Mouse (Mus musculus) embryonic facial prominence, embryonic 10.5 days (tissue): ENCODE measurements at regions not wholly inside any gene's neighbourhood (a gene's known extent, or its start where the extent isn't known, plus 50 kb on each side); places are given as distances from the start of the nearest gene placed in this dataset.

Source experiments
- DNase-seq: peaks from one replicate; pipeline ENCODE4 v3.0.0-alpha.2; 2017; ENCODE audit warnings: low spot score
- H3K27ac ChIP-seq: fragments of 300-500 bp; sonication (generic); replicated peaks from 2 replicates; pipeline ENCODE4 v1.5.1; 2016; ENCODE audit warnings: mild to moderate bottlenecking
- H3K27me3 ChIP-seq: fragments of 300-500 bp; sonication (generic); replicated peaks from 2 replicates; pipeline ENCODE4 v1.6.1; 2016; ENCODE audit warnings: low read depth, mild to moderate bottlenecking; ENCODE audit not compliant: poor library complexity, severe bottlenecking
- H3K36me3 ChIP-seq: fragments of 300-500 bp; sonication (generic); replicated peaks from 2 replicates; pipeline ENCODE4 v1.6.1; 2016; ENCODE audit warnings: mild to moderate bottlenecking, moderate library complexity
- H3K4me1 ChIP-seq: fragments of 300-500 bp; sonication (generic); 2 replicates; pipeline ENCODE4 v1.6.1; 2016
- H3K4me3 ChIP-seq: fragments of 300-500 bp; sonication (generic); 2 replicates; pipeline ENCODE4 v1.5.1; 2016; ENCODE audit warnings: mild to moderate bottlenecking, moderate library complexity
- H3K9me3 ChIP-seq: fragments of 300-500 bp; sonication (generic); 2 replicates; pipeline ENCODE4 v1.6.1; 2016; ENCODE audit warnings: mild to moderate bottlenecking
- WGBS: fragments of 180-500 bp; shearing (Covaris S2); methylation state at CpG from one replicate; pipeline ENCODE4 v1.1.7; 2016; 5-methylcytosine and 5-hydroxymethylcytosine counted together

DNA sequence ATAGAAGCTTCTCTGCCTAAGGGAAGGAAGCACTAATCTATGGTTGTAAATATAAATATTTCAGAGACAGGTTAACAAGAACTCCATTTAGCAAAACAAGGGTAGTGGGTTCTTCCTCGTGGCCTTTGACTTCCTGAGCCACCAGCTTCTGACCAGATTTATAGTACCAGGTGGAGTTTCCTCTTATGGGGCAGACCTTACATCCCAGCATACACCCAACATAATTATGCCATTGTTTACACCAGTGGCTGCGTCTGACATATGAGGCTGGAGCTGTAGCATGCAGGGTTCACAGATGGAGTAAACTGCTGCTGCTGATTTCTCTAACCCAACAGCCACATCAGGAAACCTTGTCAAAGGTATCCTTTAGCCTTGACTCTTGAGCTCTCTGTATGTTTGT, 75.5 kb downstream of the Trib2 start:
- Histone ChIP-seq H3K9me3 (no peaks in the 10 kb centered on the region), H3K27ac (no peak overlapping the region), H3K36me3 (no peaks in the 10 kb centered on the region), H3K27me3 (no peaks in the 10 kb centered on the region), H3K4me1 (no peaks in the 10 kb centered on the region), H3K4me3 (no peak overlapping the region)
- 60% methylated on average over 2 of the region's 2 CpGs for WGBS
- no peak for DNase-seq

- no peaks in the 10 kb centered on the region for H3K9me3 ChIP-seq
- no peaks in the 10 kb centered on the region for H3K27me3 ChIP-seq
- WGBS = 78% methylated on average over 4 of the region's 4 CpGs
- H3K4me1 ChIP-seq = no peaks in the 10 kb centered on the region
- DNase-seq = no peak
- no peaks in the 10 kb centered on the region for H3K36me3 ChIP-seq
- no peak overlapping the region for H3K4me3 ChIP-seq
- H3K27ac ChIP-seq = no peak overlapping the region
Measured at GRCm38 (mm10) chr12:15738989-15739388, 77.7 kb downstream of the Trib2 start.

GRCm38 (mm10) chr12:15731261-15731660, 85.5 kb downstream of the Trib2 start:
- H3K36me3 ChIP-seq = no peaks in the 10 kb centered on the region
- no peaks in the 10 kb centered on the region for H3K9me3 ChIP-seq
- no peak overlapping the region for H3K4me3 ChIP-seq
- H3K27ac ChIP-seq = no peak overlapping the region
- DNase-seq = peak; percentile 16
- peaks cover 6% of the 10 kb centered on the region; the same call in 1 of the 2 replicates for H3K4me1 ChIP-seq
- H3K27me3 ChIP-seq = no peaks in the 10 kb centered on the region
- 33% methylated on average over 3 of the region's 3 CpGs for WGBS

DNA sequence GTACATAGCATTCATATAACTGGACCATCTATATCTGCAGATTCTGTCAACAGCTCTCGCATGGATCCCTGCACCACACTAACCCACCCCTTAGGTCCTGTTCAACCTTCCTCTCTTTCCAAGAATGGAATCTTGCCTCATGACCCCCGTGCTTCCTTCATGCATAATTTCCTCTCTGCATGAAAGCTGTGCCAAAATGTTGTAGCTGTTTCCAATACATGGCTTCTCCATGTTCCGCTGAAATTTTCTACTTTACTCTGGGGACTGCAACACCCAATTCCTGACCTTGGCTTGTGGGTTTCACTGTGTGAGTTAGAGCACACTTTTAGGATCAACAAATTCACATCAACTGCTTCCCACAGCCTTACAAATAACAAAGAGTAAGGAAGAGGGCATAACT, 87.0 kb downstream of the Trib2 start:
- no peak for DNase-seq
- H3K27me3 ChIP-seq = no peaks in the 10 kb centered on the region

GRCm38 (mm10) chr12:15723529-15723928, 93.2 kb downstream of the Trib2 start:
- no peaks in the 10 kb centered on the region for H3K9me3 ChIP-seq
- H3K36me3 ChIP-seq = no peaks in the 10 kb centered on the region
- WGBS = 63% methylated on average over 6 of the region's 6 CpGs
- H3K4me3 ChIP-seq = no peak overlapping the region
- peaks cover 5% of the 10 kb centered on the region for H3K4me1 ChIP-seq
- no peak overlapping the region for H3K27ac ChIP-seq
- peak; percentile 26 for DNase-seq
- no peaks in the 10 kb centered on the region for H3K27me3 ChIP-seq

More for the DNA sequence above, 87.0 kb downstream of the Trib2 start:
- Histone ChIP-seq H3K27ac (no peak overlapping the region), H3K4me3 (no peak overlapping the region), H3K9me3 (no peaks in the 10 kb centered on the region), H3K36me3 (no peaks in the 10 kb centered on the region), H3K4me1 (peaks cover 6% of the 10 kb centered on the region; the same call in 1 of the 2 replicates)
- 77% methylated on average over 3 of the region's 3 CpGs for WGBS

DNA sequence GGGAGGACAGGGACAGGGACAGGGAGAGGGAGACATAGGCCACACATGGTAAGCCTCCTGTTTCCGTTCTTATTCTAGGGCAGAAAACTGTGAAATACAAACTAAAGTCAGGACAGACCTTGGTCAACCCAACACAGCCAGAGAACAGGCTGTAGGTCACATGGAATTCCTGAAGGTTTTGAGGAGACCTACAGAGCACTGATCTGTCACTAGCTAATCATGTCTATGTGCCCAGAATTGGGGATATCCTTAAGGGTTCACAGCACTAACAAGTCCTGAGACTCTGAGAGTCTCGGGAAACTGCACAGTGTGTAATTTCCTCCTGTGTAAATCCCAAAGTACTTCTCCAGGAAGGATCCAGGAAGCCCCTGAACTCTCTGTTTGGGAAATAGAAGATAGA, 94.6 kb downstream of the Trib2 start:
- Histone ChIP-seq H3K9me3 (no peaks in the 10 kb centered on the region), H3K36me3 (no peaks in the 10 kb centered on the region), H3K4me3 (no peak overlapping the region), H3K27me3 (no peaks in the 10 kb centered on the region), H3K4me1 (peaks cover 5% of the 10 kb centered on the region), H3K27ac (no peak overlapping the region; the same call in 1 of the 2 replicates)
- WGBS = 77% methylated on average over 2 of the region's 2 CpGs
- no peak for DNase-seq

DNA sequence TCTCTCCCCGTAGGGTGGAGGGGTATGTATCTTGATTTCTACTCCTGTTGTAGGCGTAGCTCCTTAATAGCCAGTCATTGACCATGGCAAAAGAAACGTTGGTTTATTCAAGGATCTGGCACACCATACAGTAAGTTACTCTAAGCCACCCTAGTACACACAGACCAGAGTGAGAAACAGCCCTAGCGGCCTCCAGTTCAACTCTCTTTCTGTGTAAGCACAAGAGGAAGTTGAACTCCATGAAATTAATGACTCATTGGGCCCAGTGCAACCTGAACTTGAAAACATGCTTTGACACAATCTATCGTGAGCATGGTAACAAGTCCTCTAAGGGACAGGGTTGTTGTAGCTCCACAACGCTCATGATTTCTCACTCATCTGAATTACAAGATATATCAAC, 96.6 kb downstream of the Trib2 start:
- H3K27ac ChIP-seq = no peak overlapping the region
- peaks cover 5% of the 10 kb centered on the region for H3K4me1 ChIP-seq
- no peak overlapping the region for H3K4me3 ChIP-seq
- H3K27me3 ChIP-seq = no peaks in the 10 kb centered on the region
- H3K36me3 ChIP-seq = no peaks in the 10 kb centered on the region
- 84% methylated on average over 6 of the region's 6 CpGs for WGBS
- no peak for DNase-seq
- no peaks in the 10 kb centered on the region for H3K9me3 ChIP-seq

DNA sequence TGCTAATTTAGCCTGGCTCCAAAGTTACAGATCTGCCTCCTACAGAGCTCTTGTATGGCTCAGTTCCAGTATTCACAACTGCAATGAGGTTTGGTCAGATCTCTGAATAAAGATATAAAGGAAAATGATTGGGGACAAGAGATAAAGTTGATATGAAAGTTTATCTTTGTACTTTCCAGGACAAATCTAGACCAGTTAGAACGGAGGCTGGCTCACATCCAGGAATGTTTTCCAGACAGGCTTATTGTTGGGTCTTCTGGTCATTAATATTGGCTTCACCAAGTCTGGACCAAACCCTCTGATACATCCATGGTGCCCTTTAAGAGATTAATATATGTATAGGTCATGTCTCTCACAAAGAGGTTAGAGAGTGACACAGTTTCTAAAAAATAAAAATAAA, 97.9 kb downstream of the Trib2 start:
- WGBS = 87% methylated on average over 1 of the region's 1 CpGs
- Histone ChIP-seq H3K36me3 (no peaks in the 10 kb centered on the region), H3K4me1 (peaks cover 5% of the 10 kb centered on the region), H3K4me3 (no peak overlapping the region), H3K9me3 (no peaks in the 10 kb centered on the region), H3K27me3 (no peaks in the 10 kb centered on the region), H3K27ac (no peak overlapping the region)
- DNase-seq = no peak

DNA sequence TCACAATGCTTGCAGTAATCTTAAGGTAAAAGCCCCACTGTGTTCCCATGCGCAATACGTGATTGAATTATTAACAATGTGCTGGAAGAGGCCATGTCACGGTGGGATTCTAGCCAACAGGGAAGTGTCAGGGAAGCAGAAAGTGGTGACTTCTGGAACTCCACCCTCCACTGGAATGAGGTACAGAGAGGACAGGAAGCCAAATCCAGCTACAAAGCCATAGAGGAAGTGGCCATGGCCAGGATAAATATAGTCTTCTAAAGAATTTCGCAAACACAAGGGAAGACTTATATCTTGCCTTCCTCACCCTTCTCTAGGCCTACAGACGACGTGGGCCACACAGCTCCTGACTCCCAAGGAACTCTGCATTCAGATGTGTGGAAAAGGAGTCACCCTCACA, 98.7 kb downstream of the Trib2 start:
- 85% methylated on average over 6 of the region's 6 CpGs for WGBS
- no peaks in the 10 kb centered on the region for H3K4me1 ChIP-seq
- no peak for DNase-seq
- no peaks in the 10 kb centered on the region for H3K9me3 ChIP-seq
- no peak overlapping the region for H3K4me3 ChIP-seq
- H3K36me3 ChIP-seq = no peaks in the 10 kb centered on the region
- no peaks in the 10 kb centered on the region for H3K27me3 ChIP-seq
- H3K27ac ChIP-seq = no peak overlapping the region

GRCm38 (mm10) chr12:15717342-15717741, 99.4 kb downstream of the Trib2 start:
- H3K27ac ChIP-seq = no peak overlapping the region
- H3K36me3 ChIP-seq = no peaks in the 10 kb centered on the region
- WGBS = 90% methylated on average over 3 of the region's 3 CpGs

DNA sequence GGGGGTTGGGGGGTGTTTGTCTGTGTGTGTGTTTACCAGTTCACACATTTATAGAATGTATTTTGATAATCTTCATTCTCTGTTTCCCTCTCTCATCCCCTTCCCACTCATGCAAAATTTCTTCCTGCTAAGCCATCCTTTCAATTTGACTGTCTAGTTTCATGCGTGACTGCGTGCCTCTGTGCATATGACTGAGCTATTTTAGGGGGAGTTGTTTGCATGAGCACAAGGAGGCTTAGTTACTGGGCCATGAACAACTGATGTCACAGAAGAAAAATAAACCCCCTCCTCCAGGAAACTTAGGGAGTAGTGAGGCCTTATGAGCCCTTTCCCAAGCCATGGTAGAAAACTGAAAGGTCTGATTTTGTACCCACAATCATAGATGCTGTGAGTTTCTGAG, 103.1 kb downstream of the Trib2 start:
- Histone ChIP-seq H3K4me3 (no peak overlapping the region), H3K36me3 (no peaks in the 10 kb centered on the region), H3K9me3 (no peaks in the 10 kb centered on the region), H3K27me3 (no peaks in the 10 kb centered on the region), H3K27ac (no peak overlapping the region), H3K4me1 (no peaks in the 10 kb centered on the region)
- 91% methylated on average over 2 of the region's 2 CpGs for WGBS
- DNase-seq = no peak

More at GRCm38 (mm10) chr12:15717342-15717741, 99.4 kb downstream of the Trib2 start:
- H3K27me3 ChIP-seq = no peaks in the 10 kb centered on the region
- H3K9me3 ChIP-seq = no peaks in the 10 kb centered on the region
- no peaks in the 10 kb centered on the region for H3K4me1 ChIP-seq
- no peak for DNase-seq
- no peak overlapping the region for H3K4me3 ChIP-seq

DNA sequence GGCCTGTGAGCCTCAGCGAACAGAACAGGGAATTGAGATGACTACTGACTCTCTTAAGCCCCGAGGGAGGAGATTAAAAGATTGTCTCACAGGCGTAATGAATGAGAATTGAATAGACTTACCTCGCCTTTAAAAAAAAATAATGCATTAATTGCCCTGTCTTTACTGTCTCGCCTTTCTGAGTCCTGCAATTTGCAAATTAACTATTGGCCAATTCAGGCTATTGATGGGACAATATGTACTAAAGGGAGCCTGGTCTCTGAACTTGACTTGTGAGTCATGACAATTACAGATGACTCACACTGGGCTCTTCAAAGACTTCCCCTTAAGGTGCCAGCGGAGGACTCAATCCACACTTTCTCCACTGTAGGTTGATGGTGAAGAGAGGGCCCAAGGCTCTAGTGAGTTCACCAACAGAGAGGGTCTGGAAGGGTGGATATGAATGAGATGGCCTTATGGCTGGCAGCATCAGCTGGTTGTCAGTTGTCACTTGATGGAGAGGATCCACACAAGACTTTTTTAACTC, 109.1 kb downstream of the Trib2 start:
- H3K4me3 ChIP-seq = no peak overlapping the region
- peaks cover 3% of the 10 kb centered on the region; the same call in 1 of the 2 replicates for H3K4me1 ChIP-seq

GRCm38 (mm10) chr12:15704412-15704811, 112.3 kb downstream of the Trib2 start:
- H3K27me3 ChIP-seq = no peaks in the 10 kb centered on the region
- H3K27ac ChIP-seq = no peak overlapping the region
- H3K36me3 ChIP-seq = no peaks in the 10 kb centered on the region
- H3K4me3 ChIP-seq = no peak overlapping the region
- no peaks in the 10 kb centered on the region for H3K9me3 ChIP-seq
- 40% methylated on average over 5 of the region's 5 CpGs for WGBS
- DNase-seq = peak; percentile 13
- peaks cover 4% of the 10 kb centered on the region for H3K4me1 ChIP-seq

More for the DNA sequence above, 109.1 kb downstream of the Trib2 start:
- no peaks in the 10 kb centered on the region for H3K36me3 ChIP-seq
- H3K27me3 ChIP-seq = no peaks in the 10 kb centered on the region
- H3K9me3 ChIP-seq = no peaks in the 10 kb centered on the region
- no peak for DNase-seq
- WGBS = 78% methylated on average over 6 of the region's 6 CpGs
- no peak overlapping the region for H3K27ac ChIP-seq
